Mouse (Mus musculus) spleen, adult 2 months (tissue): ENCODE measurements around the gene Slco1b2. TPM values are rescaled to one million over a fixed set of nuclear protein-coding genes. Genes with fewer than 3 reads are reported as not detected.

Experiments used
- DNase-seq, 2 experiments: peaks; one replicate each; pipeline versions ENCODE4 v3.0.0 to v3.0.0-alpha.2; 2012 to 2021; ENCODE audit warnings: low spot score in 2 of 2, low read depth in 1 of 2
- H3K27ac ChIP-seq: fragments of 200-500 bp; 2 replicates; pipeline ENCODE4 v1.5.1; 2012; ENCODE audit warnings: low read length, inconsistent platforms; ENCODE audit not compliant: insufficient read depth
- H3K27me3 ChIP-seq: fragments of 200-500 bp; 2 replicates; pipeline ENCODE4 v1.6.1; 2012; ENCODE audit warnings: mild to moderate bottlenecking, moderate library complexity, low read length, inconsistent platforms; ENCODE audit not compliant: control insufficient read depth, insufficient read depth
- H3K36me3 ChIP-seq: fragments of 200-500 bp; 2 replicates; pipeline ENCODE4 v1.6.1; 2012; ENCODE audit warnings: mild to moderate bottlenecking, low read length, inconsistent platforms; ENCODE audit not compliant: control insufficient read depth, insufficient read depth
- H3K4me1 ChIP-seq: fragments of 200-500 bp; 2 replicates; pipeline ENCODE4 v1.6.1; 2011; ENCODE audit warnings: inconsistent platforms; ENCODE audit not compliant: control insufficient read depth, insufficient read depth, insufficient read length
- H3K4me3 ChIP-seq: fragments of 200-500 bp; 2 replicates; pipeline ENCODE4 v1.5.1; 2011; ENCODE audit warnings: mild to moderate bottlenecking, inconsistent platforms; ENCODE audit not compliant: insufficient read depth, insufficient read length; ENCODE audit errors: extremely low read depth
- POLR2A ChIP-seq: fragments of 200-500 bp; IDR thresholded peaks from 2 replicates; pipeline ENCODE4 v1.6.1; 2011; ENCODE audit warnings: low read depth, low read length, inconsistent platforms
- polyA plus RNA-seq: library from polyadenylated mRNA; depleted of rRNA; stranded (reverse); fragments of >200 nt; gene quantifications from 2 replicates; pipeline ENCODE4 v1.2.3, GENCODE M21; 2012; rRNA removed

Gene Slco1b2
- polyA plus RNA-seq, 1 experiment = not detected

DNA sequence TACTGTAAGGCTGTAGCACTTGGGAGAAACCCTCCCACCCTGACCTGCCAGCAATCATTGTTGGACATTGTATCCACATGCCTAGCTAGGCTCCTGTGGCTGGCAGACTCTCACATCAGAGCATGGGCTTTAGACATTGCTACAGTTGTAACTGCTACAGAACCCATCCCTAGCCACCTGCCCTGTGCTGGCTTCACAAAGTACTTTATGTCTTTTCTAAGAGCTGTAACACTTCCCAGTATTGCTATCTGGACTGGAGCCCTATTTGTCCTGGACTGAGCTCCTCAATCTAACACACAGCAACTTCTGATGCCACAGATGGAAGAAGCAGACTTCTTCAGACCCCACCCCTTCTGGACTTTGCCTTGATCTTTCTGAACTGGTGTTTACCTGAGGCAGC is 61.9 kb downstream of the Slco1b2 start:
- Histone ChIP-seq H3K4me3 (no peak overlapping the region), H3K4me1 (no peaks in the 10 kb centered on the region), H3K36me3 (no peaks in the 10 kb centered on the region), H3K27me3 (no peaks in the 10 kb centered on the region), H3K27ac (no peak overlapping the region)
- no peak for TF ChIP-seq POLR2A
- DNase-seq = no peak

Other genes with a start within 250 kb of the Slco1b2 start
- gene Slco1c1, start 105.2 kb upstream of the Slco1b2 start, polyA plus RNA-seq = not detected in 2 replicates
- gene Gm5724, start 144.3 kb downstream of the Slco1b2 start, polyA plus RNA-seq = not detected in 2 replicates
- gene Slco1a4, start 226.7 kb downstream of the Slco1b2 start, polyA plus RNA-seq = not detected in 2 replicates